Mouse (Mus musculus) lung, postnatal 0 days (tissue): Measurements from ENCODE around the gene Akr1c14. TPM values are rescaled to one million over a fixed set of nuclear protein-coding genes. Genes with fewer than 3 reads are reported as not detected.
A peak's percentile ranks its signal among the peaks of the same experiment; 100 is the strongest.
"Not testable (repeated sequence)": the region's sequence is repeated elsewhere in the genome, so short reads cannot be mapped to it uniquely, and the experiment has no call there.

ENCODE experiments used
- ATAC-seq: fragments of 200-750 bp; cut with Nextera tagmentation; 2 replicates; pipeline ENCODE4 v1.8.0; 2017; ENCODE audit warnings: moderate library complexity
- DNase-seq: peaks from one replicate; pipeline ENCODE4 v3.0.0-alpha.2; 2016; ENCODE audit warnings: low spot score
- H3K27ac ChIP-seq: fragments of 300-500 bp; sonication (generic); 2 replicates; pipeline ENCODE4 v1.5.1; 2014; ENCODE audit warnings: antibody characterized with exemption, mild to moderate bottlenecking, low read length, mixed read lengths
- H3K27me3 ChIP-seq: fragments of 300-500 bp; sonication (generic); replicated peaks from 2 replicates; pipeline ENCODE4 v1.6.1; 2014; ENCODE audit warnings: low read length, mixed read lengths; ENCODE audit not compliant: insufficient read depth
- H3K36me3 ChIP-seq: fragments of 300-500 bp; sonication (generic); 2 replicates; pipeline ENCODE4 v1.6.1; 2014; ENCODE audit warnings: low read length, mixed read lengths; ENCODE audit not compliant: insufficient read depth
- H3K4me1 ChIP-seq: fragments of 300-500 bp; sonication (generic); 2 replicates; pipeline ENCODE4 v1.6.1; 2014; ENCODE audit warnings: antibody characterized with exemption, low read depth, low read length, mixed read lengths; ENCODE audit not compliant: insufficient read depth
- H3K4me2 ChIP-seq: fragments of 300-500 bp; sonication (generic); replicated peaks from 2 replicates; pipeline ENCODE4 v1.6.1; 2014; ENCODE audit warnings: low read depth, mild to moderate bottlenecking, low read length, moderate library complexity, mixed read lengths
- H3K4me3 ChIP-seq: fragments of 300-500 bp; sonication (generic); 2 replicates; pipeline ENCODE4 v1.5.1; 2014; ENCODE audit warnings: low read depth, low read length
- H3K9ac ChIP-seq: fragments of 300-500 bp; sonication (generic); replicated peaks from 2 replicates; pipeline ENCODE4 v1.6.1; 2014; ENCODE audit warnings: low read depth, mild to moderate bottlenecking
- H3K9me3 ChIP-seq: fragments of 300-500 bp; sonication (generic); 2 replicates; pipeline ENCODE4 v1.6.1; 2016; ENCODE audit warnings: low read length, mixed read lengths
- CTCF ChIP-seq: IDR thresholded peaks from 2 replicates; pipeline ENCODE4 v1.5.1; 2016; ENCODE audit warnings: antibody characterized with exemption, mild to moderate bottlenecking
- EP300 ChIP-seq: IDR thresholded peaks from 2 replicates; pipeline ENCODE4 v1.6.1; 2016; ENCODE audit warnings: antibody characterized with exemption, mild to moderate bottlenecking, control low read depth
- WGBS: fragments of 180-500 bp; shearing (Covaris S2); extraction: QIAGEN DNeasy Blood & Tissue Kit; methylation state at CpG from one replicate; pipeline ENCODE4 v1.1.7; 2014; 5-methylcytosine and 5-hydroxymethylcytosine counted together
- polyA plus RNA-seq: library from polyadenylated mRNA; unstranded; fragments of >200 nt; fragmentation: Nextera tagmentation; extraction: Ambion mirVana; gene quantifications from 2 replicates; pipeline ENCODE4 v1.2.1, GENCODE M21; 2015

Akr1c14 gene
- polyA plus RNA-seq, 1 experiment from 2014 or later, result 62.8 TPM

GRCm38 (mm10) chr13:4110281-4111188, 61.7 kb downstream of the Akr1c14 start:
- Histone ChIP-seq H3K4me2 (no peak overlapping the region), H3K36me3 (no peaks in the 10 kb centered on the region), H3K4me3 (no peak overlapping the region), H3K27me3 (no peaks in the 10 kb centered on the region), H3K27ac (no peak overlapping the region), H3K9me3 (no peaks in the 10 kb centered on the region), H3K4me1 (no peaks in the 10 kb centered on the region), H3K9ac (no peak overlapping the region)
- WGBS, result 27% methylated on average over 6 of the region's 6 CpGs
- peak; percentile 53; the same call in 1 of the 2 replicates for ATAC-seq
- peak; percentile 70 for DNase-seq
- TF ChIP-seq EP300, result no peak
- peak; percentile 83 for TF ChIP-seq CTCF

- no peak overlapping the region for H3K27ac ChIP-seq
- H3K36me3 ChIP-seq, result no peaks in the 10 kb centered on the region
- no peak overlapping the region for H3K4me3 ChIP-seq
- no peak overlapping the region for H3K4me2 ChIP-seq
- WGBS, result 43% methylated on average over 2 of the region's 2 CpGs
- no peak for ATAC-seq
- H3K4me1 ChIP-seq, result no peaks in the 10 kb centered on the region
- no peak for DNase-seq
- TF ChIP-seq EP300 (no peak), CTCF (no peak)
- no peak overlapping the region for H3K9ac ChIP-seq
- no peaks in the 10 kb centered on the region for H3K9me3 ChIP-seq
- no peaks in the 10 kb centered on the region for H3K27me3 ChIP-seq
Measured at GRCm38 (mm10) chr13:4119181-4119904, 70.5 kb downstream of the Akr1c14 start.

GRCm38 (mm10) chr13:4123146-4123545, 74.3 kb downstream of the Akr1c14 start:
- H3K27me3 ChIP-seq, result no peaks in the 10 kb centered on the region
- no peaks in the 10 kb centered on the region for H3K36me3 ChIP-seq
- no peak overlapping the region for H3K9ac ChIP-seq
- DNase-seq, result no peak
- no peak overlapping the region for H3K4me2 ChIP-seq
- H3K9me3 ChIP-seq, result no peaks in the 10 kb centered on the region
- no peaks in the 10 kb centered on the region for H3K4me1 ChIP-seq
- 65% methylated on average over 7 of the region's 7 CpGs for WGBS
- no peak for ATAC-seq
- TF ChIP-seq CTCF, result no peak
- TF ChIP-seq EP300, result no peak
- no peak overlapping the region for H3K27ac ChIP-seq
- H3K4me3 ChIP-seq, result no peak overlapping the region

GRCm38 (mm10) chr13:4124471-4124870, 75.7 kb downstream of the Akr1c14 start:
- H3K4me1 ChIP-seq, H3K36me3 ChIP-seq, ATAC-seq, H3K27ac ChIP-seq, H3K4me2 ChIP-seq, H3K27me3 ChIP-seq, H3K9ac ChIP-seq, H3K9me3 ChIP-seq, H3K4me3 ChIP-seq, DNase-seq: not testable (repeated sequence)
- 90% methylated on average over 6 of the region's 6 CpGs for WGBS

- not testable (repeated sequence) for ATAC-seq, H3K4me2 ChIP-seq, H3K4me3 ChIP-seq, H3K36me3 ChIP-seq, H3K4me1 ChIP-seq, H3K9ac ChIP-seq, H3K9me3 ChIP-seq, DNase-seq, H3K27me3 ChIP-seq, H3K27ac ChIP-seq
- 74% methylated on average over 1 of the region's 1 CpGs for WGBS
Measured at GRCm38 (mm10) chr13:4125846-4126245, 77.0 kb downstream of the Akr1c14 start.

GRCm38 (mm10) chr13:4129100-4129499, 80.3 kb downstream of the Akr1c14 start:
- Histone ChIP-seq H3K9ac (no peak overlapping the region), H3K4me3 (no peak overlapping the region), H3K27ac (no peak overlapping the region), H3K9me3 (no peaks in the 10 kb centered on the region), H3K36me3 (no peaks in the 10 kb centered on the region), H3K4me1 (no peaks in the 10 kb centered on the region), H3K27me3 (no peaks in the 10 kb centered on the region), H3K4me2 (no peak overlapping the region)
- DNase-seq (peak; percentile 49), ATAC-seq (no peak)
- no peak for TF ChIP-seq EP300
- peak; percentile 72 for TF ChIP-seq CTCF
- WGBS, result 31% methylated on average over 5 of the region's 5 CpGs
